Mouse (Mus musculus) brain, embryonic 14.5 days (tissue): Measurements from ENCODE around the gene Pla2g6.

Experiments
- CTCF ChIP-seq: fragments of 200-500 bp; IDR thresholded peaks from 2 replicates; pipeline ENCODE4 v1.5.1; 2012; ENCODE audit warnings: inconsistent platforms, mild to moderate bottlenecking, moderate library complexity, borderline replicate concordance; ENCODE audit not compliant: insufficient read depth, insufficient read length; ENCODE audit errors: extremely low read depth
- POLR2A ChIP-seq: fragments of 200-500 bp; IDR thresholded peaks from 2 replicates; pipeline ENCODE4 v1.6.1; 2012; ENCODE audit warnings: mild to moderate bottlenecking, inconsistent platforms, borderline replicate concordance; ENCODE audit not compliant: poor library complexity, insufficient read depth, insufficient read length, severe bottlenecking; ENCODE audit errors: extremely low read depth

DNA sequence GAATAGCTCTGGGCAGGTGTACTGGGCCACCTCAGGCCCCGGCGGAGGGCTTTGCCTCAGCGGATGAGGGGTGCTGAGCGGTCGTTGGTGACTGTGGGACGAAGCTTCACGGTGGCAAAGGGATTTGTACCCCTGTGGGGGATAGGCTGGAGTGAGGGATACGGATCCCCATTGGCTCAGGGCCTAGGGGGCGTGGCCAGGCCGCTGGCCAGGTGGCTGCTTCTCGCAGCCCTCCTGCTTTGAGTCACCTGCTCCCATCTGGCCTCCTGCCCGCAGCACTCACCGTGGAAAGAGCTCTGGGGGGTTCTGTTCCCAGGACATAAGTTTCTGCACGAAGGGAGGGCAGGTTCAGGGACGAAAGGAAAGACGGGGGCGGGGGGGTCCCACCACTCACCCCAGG lies 69.7 kb downstream of the Pla2g6 start:
- TF ChIP-seq CTCF: no peak
- TF ChIP-seq POLR2A: no peak
